Mouse (Mus musculus) left cerebral cortex, postnatal 4 days (tissue): Measurements from ENCODE around the gene A930009A15Rik. TPM values are rescaled to one million over a fixed set of nuclear protein-coding genes. Genes with fewer than 3 reads are reported as not detected.
A peak's percentile ranks its signal among the peaks of the same experiment; 100 is the strongest.

ENCODE experiments used
- DNase-seq: peaks from one replicate; pipeline ENCODE4 v3.0.0-alpha.2; 2022
- intact Hi-C: fragments of 180-260 bp; cut with DNase I; formaldehyde crosslinking; loops from one replicate; pipeline ENCODE4 v1.15.1; 2025
- total RNA-seq, 2 experiments: library from RNA; stranded (reverse); gene quantifications; 2 replicates each; pipeline ENCODE4 v1.2.3; 2021

Gene A930009A15Rik
- under 1 TPM in 1 of 2 experiments, not detected in 1; 0.66 TPM for total RNA-seq

- DNase-seq, result peak; percentile 38
- intact Hi-C loops, result no loop called here
Measured at GRCm38 (mm10) chr10:115569712-115570491, at the start of gene A930009A15Rik. Gene A930009A15Rik (plus strand): TSS chr10:115569986.

- intact Hi-C loops, result no loop called here
Measured at GRCm38 (mm10) chr10:115520200-115521080, 49.3 kb upstream of the A930009A15Rik start.

GRCm38 (mm10) chr10:115521081-115521451 lies 48.7 kb upstream of the A930009A15Rik start:
- intact Hi-C loops, result no loop called here

More at GRCm38 (mm10) chr10:115520200-115521080, 49.3 kb upstream of the A930009A15Rik start:
- no peak for DNase-seq

GRCm38 (mm10) chr10:115528892-115529291 lies 40.9 kb upstream of the A930009A15Rik start:
- intact Hi-C loops, result no loop called here
- no peak for DNase-seq

More at GRCm38 (mm10) chr10:115521081-115521451, 48.7 kb upstream of the A930009A15Rik start:
- DNase-seq, result peak; percentile 10

GRCm38 (mm10) chr10:115529768-115530167 lies 40.0 kb upstream of the A930009A15Rik start:
- DNase-seq, result no peak
- intact Hi-C loops, result no loop called here

GRCm38 (mm10) chr10:115530746-115531145 lies 39.0 kb upstream of the A930009A15Rik start:
- no peak for DNase-seq
- intact Hi-C loops, result no loop called here

- intact Hi-C loops, result no loop called here
- no peak for DNase-seq
Measured at GRCm38 (mm10) chr10:115542917-115543316, 26.9 kb upstream of the A930009A15Rik start.

- intact Hi-C loops, result no loop called here
Measured at GRCm38 (mm10) chr10:115550253-115550652, 19.5 kb upstream of the A930009A15Rik start.

GRCm38 (mm10) chr10:115551069-115551468 lies 18.7 kb upstream of the A930009A15Rik start:
- intact Hi-C loops, result no loop called here
- DNase-seq, result no peak

More at GRCm38 (mm10) chr10:115550253-115550652, 19.5 kb upstream of the A930009A15Rik start:
- DNase-seq, result peak; percentile 78

GRCm38 (mm10) chr10:115553352-115554113 lies 16.3 kb upstream of the A930009A15Rik start:
- DNase-seq, result no peak

GRCm38 (mm10) chr10:115555191-115555765 lies 14.5 kb upstream of the A930009A15Rik start:
- DNase-seq, result no peak
- intact Hi-C loops, result no loop called here

More at GRCm38 (mm10) chr10:115553352-115554113, 16.3 kb upstream of the A930009A15Rik start:
- intact Hi-C loops, result no loop called here

GRCm38 (mm10) chr10:115556738-115557242 lies 13.0 kb upstream of the A930009A15Rik start:
- DNase-seq, result no peak
- intact Hi-C loops, result no loop called here

- intact Hi-C loops, result no loop called here
- DNase-seq, result peak; percentile 35
Measured at GRCm38 (mm10) chr10:115561136-115561880, 8.5 kb upstream of the A930009A15Rik start.

GRCm38 (mm10) chr10:115562911-115563686 lies 6.7 kb upstream of the A930009A15Rik start:
- peak; percentile 32 for DNase-seq
- intact Hi-C loops, result no loop called here

GRCm38 (mm10) chr10:115563961-115564360 lies 5.8 kb upstream of the A930009A15Rik start:
- intact Hi-C loops, result no loop called here
- DNase-seq, result no peak

- DNase-seq, result no peak
- intact Hi-C loops, result no loop called here
Measured at GRCm38 (mm10) chr10:115570577-115570976, 791 bp downstream of the A930009A15Rik start.

- intact Hi-C loops, result no loop called here
- DNase-seq, result peak; percentile 43
Measured at GRCm38 (mm10) chr10:115571317-115571716, 1.5 kb downstream of the A930009A15Rik start.

- intact Hi-C loops, result no loop called here
- no peak for DNase-seq
Measured at GRCm38 (mm10) chr10:115571734-115572440, 2.1 kb downstream of the A930009A15Rik start.
